Mouse (Mus musculus): ENCODE data around the gene Kif1bp.
"Not testable (repeated sequence)": the region's sequence is repeated elsewhere in the genome, so short reads cannot be mapped to it uniquely, and the experiment has no call there.

Gene Kif1bp

DNA sequence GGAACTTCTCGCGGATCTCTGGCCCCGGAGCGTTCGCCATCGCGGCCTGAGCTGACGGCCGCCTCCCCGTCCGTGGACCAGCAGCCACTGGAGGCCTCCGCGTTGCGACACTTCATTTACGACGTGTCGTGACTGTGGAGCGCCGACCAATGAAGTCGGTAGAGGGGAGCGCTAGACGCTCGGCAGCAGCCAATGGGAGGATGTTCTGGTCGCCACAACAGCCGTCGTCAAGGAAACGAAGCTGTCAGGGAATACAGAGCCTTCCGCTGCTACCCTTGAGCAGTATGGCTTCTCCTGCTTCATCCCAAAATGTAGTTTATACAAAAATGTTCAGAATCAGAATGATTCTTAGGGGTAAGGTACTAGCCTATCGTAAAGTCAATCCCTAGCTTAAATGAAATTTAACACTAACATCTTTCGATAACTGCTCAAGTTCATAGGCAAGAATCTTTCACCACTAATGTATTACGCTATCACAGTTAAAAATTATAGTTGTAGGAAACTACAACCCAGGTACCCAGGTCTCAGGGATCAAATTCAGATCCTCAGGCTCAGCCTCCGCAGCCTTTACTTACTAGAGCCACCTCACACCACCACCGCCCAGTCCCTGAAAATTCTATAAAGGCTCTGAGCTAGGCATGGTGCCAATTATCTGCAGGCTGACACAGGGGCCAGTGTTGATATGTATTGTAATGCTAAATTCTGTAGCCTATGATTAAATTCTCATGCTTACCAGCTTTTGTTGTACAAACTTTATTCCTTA lies at the start of gene Kif1bp:
Kif1bp (minus strand) TSS at position 120 of the 763 bp plus-strand sequence.
- peak; percentile 92 for DNase-seq (ENCODE audit: low spot score)

DNA sequence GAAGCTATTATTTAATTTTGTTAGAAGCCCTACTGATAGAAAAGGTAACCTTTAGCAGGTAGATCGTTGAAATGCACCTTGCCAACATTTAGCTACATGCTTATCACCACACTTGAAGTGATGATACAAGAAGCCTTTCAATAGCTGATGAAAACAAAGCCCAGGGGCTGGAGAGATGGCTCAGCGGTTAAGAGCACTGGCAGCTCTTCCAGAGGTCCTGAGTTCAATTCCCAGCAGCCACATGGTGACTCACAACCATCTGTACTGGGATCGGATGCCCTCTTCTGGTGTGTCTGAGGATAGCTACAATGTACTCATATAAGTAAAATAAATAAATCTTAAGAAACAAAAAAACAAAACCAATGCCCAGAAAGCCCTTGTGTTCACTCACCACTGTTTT lies 25.9 kb upstream of the Kif1bp start:
- DNase-seq (ENCODE audit: low spot score) = no peak

DNA sequence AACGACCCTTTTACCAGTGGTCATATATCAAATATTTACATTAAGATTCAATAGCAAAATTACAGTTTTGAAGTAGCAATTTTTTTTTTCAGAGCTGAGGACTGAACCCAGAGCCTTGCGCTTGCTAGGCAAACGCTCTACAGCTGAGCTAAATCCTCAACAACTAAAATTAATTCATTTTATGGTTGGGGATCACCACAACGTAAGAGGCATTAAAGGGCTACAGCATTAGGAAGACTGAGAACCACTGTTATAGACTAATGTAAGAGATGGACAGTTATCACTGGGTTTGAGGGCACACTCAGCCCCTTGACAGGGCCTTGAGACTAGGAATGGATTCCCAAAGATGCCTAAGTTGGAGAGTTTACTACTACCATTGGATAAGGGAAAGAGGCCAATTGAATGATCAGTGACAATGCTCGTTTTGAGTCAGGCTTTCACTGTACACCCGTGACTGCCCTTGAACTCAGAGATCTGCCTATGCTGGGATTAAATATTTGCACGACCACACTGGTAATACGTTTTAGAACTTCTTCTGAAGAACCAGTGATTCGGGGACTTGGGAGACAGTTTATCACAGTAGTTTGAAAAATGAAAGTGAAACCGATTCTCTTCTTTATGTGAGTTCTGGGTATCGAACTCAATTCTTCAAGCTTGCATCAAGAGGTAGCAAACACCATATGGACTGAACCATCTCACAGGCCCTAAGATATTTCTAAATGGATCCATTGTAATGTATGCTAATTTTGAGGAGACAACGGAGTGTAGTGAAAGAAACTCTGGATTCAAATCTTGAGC lies 25.2 kb upstream of the Kif1bp start:
- DNase-seq (ENCODE audit: low spot score) = no peak

DNA sequence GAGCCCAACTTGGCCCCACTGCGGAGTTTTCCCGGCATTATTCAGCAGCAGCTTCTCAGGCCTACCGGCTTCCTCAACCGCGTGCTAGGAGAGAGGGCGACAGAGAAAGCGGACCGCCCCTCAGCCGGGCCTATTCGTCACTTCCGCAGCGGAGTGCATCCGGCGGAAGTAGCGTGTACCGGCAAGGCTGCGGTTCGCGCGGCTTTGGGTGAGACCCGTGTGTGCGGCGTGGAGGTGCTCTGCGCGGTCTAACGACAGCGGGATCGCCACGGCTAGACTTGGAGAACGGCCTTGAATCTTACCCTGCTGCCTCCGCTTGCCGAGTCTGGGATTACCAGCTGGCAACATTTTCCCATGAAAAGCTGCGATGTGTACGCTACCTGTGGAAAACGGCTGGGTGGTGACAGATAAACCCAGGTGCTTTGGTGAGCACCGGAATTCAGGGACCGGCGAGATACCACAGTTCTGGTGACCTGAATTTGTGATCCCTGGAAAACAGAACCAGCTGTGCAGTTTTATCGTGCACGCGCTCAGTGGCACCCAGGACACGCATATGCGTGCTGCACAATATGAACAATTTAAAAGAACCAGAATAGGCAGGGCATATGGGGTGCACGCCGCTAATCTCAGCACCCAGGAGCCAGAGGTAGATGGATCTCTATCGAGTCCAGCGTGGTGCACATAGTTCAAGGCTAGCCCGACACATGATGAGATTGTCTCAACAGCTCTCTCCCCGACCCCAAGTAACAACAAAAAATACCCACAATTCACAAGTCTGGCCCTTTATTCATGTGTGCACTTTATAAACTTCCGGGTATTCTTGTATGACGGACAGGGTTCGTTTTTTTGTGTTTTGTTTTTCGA lies 24.2 kb upstream of the Kif1bp start, which contains the start of gene Ddx21:
Ddx21 (minus strand) TSS at position 105 of the 864 bp plus-strand sequence.
- DNase-seq (ENCODE audit: low spot score) = peak; percentile 81

DNA sequence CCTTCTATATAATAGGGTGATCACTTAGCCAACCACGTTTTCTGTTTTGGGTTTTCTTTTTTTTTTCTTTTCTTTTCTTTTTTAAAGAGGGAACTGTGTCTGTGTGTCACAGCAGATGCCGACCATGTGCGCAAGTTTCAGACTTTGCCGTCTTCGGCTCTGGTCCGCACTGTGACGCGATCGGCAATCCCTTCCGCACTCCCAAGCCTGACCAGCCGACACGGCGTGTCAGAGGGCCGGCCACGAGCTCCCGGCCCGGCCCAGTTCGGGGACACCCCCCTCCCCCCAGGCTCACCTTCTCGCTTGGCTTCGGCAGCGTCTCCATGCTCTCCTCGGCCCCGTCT lies 23.5 kb upstream of the Kif1bp start:
- no peak for DNase-seq (ENCODE audit: low spot score)

DNA sequence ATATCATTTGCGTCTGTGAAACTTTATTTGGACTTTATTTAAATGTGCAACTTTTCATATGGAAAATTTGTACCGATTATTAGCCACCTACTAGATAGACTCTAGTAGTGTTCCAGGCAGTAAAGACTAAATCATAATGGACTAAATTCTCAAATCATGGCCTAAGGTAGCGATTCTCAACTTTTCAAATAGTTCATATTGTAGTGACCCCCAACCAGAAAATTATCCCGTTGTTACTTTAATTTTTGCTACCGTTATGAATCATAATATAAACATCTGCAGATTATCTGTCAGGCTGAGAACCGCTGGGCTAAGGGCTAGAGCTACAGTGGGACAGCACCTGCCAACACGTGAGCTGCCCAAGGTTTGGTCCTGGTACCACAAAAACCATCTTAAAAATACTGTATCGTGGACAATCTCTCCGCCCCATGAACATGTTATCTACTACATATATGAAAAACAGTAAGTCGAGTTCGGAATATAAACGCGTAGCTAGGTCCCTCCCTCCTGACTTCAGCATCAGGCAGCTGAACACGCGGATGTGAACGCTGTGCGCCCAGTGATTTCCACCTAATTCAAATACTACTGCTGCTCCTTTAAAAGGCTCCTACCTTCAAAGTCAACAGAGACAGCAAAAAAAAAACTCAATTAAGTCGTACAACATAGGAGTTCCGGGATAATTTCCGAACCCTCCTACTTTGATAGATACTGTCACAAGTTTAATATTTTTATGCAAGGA lies 23.0 kb upstream of the Kif1bp start:
- DNase-seq (ENCODE audit: low spot score) = no peak

DNA sequence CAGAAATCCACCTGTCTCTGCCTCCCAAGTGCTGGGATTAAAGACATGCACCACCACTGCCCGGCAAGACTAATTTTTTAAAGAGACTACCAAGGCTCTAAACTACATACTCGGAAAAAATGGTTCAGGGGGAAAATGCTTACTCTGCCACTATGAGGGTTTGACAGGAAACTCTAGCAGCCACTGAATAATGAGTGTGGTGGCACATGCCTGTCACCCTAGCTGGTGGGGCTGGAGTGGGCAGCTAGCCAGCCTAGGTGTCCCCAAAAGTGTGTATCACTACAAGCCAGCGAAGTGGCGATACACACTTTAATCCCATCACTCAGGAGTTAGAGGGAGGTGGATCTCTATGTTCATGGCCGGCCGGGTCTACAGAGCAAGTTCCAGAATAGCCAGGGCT lies 21.8 kb upstream of the Kif1bp start:
- DNase-seq (ENCODE audit: low spot score) = no peak

DNA sequence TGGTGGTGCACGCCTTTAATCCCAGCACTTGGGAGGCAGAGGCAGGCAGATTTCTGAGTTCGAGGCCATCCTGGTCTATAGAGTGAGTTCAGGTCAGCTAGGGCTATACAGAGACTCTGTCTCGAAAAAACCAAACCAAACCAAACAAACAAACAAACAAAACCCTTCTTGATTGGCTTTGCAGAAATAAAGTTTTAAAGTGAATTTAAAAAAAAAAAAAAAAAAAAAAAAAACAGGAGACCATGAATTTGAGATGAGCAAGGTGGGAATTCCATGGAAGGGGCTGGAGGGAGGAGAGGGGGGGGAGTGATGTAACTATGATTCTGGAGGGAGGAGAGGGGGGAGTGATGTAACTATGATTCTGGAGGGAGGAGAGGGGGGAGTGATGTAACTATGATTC lies 21.1 kb upstream of the Kif1bp start:
- DNase-seq (ENCODE audit: low spot score) = not testable (repeated sequence)

DNA sequence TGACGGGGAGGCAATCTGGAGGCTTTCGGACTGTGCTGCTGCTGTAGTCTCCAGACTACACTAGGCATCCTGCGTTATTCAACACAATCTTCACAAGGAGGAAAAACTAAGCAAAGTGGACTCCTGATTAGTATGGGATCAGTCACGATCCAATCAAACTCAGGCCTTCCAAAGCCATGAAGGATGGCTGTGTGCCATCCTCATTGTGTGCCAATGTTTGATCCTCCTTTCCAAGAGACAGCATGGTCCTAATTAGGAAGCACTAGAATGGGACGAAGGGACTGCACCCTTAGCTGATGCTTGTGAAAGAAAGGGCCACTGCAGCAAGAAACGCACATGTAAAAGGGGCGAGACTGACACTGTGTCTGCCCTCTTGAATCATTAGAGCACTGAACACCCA lies 14.2 kb upstream of the Kif1bp start:
- no peak for DNase-seq (ENCODE audit: low spot score)

DNA sequence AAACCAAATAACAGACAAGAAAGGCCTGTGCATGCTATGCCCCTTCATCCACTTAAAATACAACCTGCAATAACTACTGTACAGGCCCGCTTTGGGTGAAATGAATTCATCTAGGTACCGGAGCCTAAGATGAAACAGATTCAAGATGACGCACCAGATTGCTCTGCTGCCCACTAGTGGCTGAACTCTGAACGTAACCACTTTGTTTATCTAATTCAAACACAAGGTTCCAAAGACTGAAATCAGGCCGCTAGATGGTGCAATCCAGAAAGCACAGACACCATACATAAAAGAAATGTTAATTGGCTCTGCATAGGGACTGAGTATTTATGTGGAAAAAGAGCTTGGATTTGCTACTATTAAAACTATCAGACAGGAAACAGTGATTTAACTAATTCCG lies 11.9 kb upstream of the Kif1bp start:
- peak; percentile 75 for DNase-seq (ENCODE audit: low spot score)

DNA sequence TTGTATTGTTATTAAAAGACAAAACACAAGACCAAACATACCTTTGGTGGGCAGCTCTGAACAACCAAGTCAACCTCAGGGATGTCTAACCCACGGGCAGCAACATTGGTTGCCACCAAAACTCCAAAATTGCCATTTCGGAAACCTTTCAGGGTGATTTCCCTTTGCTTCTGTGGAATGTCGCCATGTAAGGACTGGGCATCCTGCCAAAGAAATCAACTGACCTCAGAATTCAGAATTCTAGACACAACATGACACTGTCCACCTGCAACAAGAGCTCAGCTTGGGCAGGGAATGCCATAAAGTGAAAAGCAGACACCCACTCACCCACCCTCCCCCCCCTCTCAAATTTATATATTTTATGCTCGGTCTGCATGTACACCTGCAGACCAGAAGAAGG lies 10.4 kb upstream of the Kif1bp start:
- DNase-seq (ENCODE audit: low spot score) = no peak

DNA sequence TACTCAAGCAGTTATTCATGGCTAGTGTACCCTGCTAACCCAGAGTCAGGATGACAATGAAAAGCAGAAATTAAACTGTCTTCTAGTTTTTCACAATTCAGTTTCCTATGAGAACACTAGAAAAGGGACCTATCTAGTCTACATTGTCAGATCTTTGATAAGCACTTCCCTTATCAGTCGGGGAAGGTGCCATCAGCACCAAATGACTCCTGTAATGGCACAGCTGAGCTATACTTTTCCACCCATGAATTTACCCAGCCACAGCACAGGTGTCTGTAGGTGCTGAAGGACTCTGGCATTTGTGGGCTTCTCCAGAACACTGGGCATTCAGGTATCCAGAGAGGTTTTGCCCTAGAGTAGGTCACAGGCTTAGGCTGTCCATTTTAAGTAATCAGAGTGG lies 5.0 kb upstream of the Kif1bp start:
- no peak for DNase-seq (ENCODE audit: low spot score)

DNA sequence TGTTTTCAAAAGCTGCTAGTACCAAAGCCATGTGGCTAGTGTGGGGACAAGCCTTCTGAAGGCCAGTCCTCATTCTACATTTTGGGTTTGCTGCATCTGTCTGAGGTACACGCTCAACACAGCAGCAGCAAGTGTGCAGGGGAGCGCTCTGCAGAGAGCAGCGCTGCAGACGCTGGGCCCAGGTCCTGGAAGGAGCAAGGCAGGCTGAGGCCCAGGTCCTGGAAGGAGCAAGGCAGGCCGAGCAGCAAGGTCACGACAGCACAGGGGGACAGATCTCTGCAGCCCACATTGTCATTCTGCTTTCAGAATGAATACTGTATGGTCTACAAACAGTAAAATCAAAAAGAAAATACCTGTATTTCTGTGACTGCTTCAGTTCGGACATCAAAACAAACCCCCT lies 4.4 kb upstream of the Kif1bp start:
- DNase-seq (ENCODE audit: low spot score) = no peak

DNA sequence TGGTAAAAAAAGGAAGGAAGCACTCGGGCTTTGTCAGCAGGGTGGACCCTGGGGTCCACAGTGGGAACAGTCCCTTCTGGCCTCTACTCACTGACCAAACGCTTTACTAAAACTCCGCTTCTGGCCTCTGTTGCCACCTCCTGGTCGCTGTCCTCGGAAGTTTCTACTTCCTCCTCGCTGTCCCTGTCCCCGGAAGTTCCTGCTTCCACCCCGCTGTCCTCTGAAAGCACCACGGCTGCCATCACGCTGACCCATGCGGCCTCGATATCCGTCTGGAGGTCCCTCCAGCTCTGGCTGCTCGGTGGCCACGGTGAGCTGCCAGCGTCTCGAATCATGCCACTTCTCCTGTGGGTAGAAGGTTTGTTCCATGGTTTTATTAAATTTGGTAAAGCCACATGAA lies 4.0 kb upstream of the Kif1bp start:
- DNase-seq (ENCODE audit: low spot score) = no peak

DNA sequence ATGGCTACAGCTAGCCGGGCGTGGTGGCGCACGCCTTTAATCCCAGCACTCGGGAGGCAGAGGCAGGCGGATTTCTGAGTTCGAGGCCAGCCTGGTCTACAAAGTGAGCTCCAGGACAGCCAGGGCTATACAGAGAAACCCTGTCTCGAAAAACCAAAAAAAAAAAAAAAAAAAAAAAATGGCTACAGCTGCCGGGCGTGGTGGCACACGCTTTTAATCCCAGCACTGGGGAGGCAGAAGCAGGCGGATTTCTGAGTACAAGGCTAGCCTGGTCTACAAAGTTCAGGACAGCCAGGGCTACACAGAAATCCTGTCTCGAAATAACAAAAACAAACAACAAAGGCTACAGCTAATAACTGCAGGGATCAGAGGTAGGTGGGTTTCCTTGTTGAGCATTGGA lies 872 bp upstream of the Kif1bp start:
- not testable (repeated sequence) for DNase-seq (ENCODE audit: low spot score)

DNA sequence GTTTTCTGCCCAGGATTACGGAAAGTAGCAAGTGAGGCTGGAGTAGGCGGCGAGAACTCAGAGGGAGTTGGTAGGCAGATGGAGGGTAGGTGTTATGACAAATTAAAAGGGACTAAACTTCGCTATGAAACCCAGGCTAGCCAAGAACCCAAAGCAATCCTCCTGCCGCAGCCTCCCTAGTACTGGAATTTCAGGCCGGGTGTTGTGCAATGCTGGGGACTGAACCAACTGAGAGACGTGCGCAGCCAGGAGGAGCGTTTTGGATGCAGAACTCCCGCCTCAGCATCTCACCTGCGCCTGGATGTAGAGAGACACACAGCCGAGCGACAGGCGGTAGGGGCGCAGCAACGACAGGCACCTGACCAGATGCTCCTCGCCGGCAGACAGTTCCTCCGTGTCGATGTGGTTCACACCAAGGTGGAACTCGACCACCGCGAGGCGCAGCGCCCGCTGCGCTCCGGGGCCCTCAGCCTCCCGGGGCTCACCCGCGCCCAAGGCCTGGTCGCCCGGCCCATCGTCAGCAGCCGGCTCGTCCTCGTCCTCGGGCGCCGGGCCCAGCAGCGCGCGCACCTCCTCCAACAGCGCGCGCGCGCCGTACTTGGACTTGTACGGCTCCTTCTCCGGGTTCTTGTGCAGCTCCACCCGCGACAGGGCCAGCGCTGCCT lies 452 bp downstream of the Kif1bp start:
- DNase-seq (ENCODE audit: low spot score) = no peak

DNA sequence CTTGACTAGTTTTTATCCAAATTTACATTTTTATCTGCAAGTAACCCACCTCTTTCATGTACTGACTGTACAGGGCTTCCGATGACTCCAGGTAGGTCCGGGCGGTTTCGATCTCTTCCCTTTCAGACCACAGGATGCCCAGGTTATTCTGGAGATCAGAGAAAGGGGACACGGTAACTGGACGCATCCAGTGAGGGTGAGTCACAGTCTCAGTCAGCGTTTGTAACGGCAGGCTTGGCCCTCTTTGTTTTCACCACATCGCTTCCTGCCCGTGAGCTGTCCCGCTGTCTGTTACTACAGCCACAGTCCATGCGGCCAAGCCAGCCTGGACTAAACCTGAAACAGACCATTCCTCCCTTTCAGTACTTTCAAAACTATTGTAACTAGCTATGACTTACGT lies 3.3 kb downstream of the Kif1bp start:
- no peak for DNase-seq (ENCODE audit: low spot score)

DNA sequence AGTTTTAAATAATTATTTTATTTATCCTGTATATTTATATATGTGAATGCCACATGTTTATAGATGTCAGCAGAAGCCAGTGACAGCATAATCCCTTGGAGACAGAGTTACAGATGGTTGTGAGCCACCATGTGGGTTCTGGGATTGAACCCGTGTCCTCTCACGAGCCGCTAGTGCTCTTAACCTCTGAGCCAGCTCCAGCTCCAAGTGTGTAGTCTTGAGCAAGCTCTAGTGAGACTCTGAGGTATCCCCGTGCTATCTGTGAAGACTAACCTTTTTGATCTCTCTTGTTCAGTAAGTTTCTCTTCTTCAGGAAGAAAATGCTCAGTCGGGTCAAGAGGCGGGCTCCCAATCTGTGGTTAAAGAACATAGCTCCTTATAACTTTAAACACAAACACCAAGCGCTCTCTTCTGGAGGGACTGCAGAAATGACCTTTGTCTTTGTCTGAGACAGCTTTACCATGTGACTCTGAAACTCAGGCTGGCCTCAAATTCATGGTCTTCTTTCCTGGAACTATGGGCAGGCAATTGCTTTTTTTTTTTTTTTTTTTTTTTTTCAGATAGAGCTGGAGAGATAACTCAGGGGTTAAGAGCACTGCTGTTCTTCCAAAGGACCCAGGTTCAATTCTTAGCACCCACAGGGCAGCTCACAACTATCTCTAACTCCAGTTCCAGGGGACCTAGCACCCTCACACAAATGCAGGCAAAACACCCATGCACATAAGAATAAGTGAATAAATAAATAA lies 8.0 kb downstream of the Kif1bp start:
- DNase-seq (ENCODE audit: low spot score) = no peak

DNA sequence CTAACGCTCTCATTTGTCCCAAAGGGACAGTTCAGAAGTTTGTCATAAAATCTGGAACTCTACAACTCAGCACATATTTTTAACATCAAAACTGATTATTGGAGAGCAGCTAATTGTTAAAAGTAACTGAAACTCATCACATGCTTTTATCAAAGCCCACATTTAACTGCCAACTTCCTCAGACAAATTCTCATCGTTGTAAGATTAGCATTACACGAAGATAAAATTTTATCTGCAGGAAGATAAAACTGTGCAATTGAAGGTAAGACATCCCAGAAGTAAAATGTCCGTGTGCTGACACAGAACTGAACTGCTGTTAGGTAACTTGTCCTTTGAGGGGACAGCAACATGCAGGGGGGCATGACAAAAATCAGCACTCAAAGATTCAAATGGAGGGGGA lies 9.4 kb downstream of the Kif1bp start:
- DNase-seq (ENCODE audit: low spot score) = no peak

DNA sequence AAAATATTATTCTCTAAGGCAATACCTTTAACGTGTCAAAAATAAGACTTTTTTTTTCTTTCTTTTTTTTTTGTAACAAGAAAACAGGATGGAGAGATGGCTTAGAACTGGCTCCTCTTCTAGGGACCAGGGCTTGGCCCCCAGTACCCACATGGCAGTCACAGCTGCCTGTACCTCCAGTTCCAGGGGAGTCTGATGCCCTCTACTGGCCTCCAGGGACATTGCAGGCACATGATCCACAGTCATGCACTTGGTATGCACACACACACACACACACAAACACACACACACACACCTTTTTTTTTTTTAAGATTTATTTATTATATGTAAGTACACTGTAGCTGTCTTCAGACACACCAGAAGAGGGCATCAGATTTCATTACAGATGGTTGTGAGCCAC lies 20.5 kb downstream of the Kif1bp start:
- DNase-seq (ENCODE audit: low spot score) = no peak

DNA sequence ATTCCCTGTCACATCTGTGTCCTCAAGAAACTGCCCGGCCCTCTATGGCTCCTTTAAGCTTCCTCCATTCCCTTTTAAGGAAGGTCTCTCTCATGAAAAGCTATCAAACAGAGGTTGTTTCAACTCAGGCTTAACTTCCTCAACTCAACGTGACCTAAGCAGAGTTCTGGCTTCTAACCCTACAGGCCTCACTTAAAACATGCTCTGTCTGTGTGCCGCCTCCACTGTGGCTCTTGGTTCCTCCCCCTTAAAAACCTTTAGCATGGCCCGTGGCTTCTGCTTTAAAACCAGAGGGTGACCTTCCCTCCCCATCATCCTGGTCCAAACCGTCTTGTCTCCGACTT lies 21.7 kb downstream of the Kif1bp start:
- DNase-seq (ENCODE audit: low spot score) = no peak
